Mouse (Mus musculus): ENCODE data around the gene Ell2. TPM values are rescaled to one million over a fixed set of nuclear protein-coding genes. Genes with fewer than 3 reads are reported as not detected.

Ell2 gene
- polyA plus RNA-seq, 1 experiment from 2014 or later = 5.9 TPM

- no peak overlapping the region for H3K4me3 ChIP-seq (ENCODE audit: low read depth, low read length)
- no peaks in the 10 kb centered on the region for H3K27me3 ChIP-seq (ENCODE audit: control insufficient read depth, insufficient read depth, low read length)
- no peak overlapping the region for H3K4me2 ChIP-seq (ENCODE audit: low read depth)
- H3K9ac ChIP-seq (ENCODE audit: low read length) = no peak overlapping the region
- 99% methylated on average over 2 of the region's 2 CpGs for WGBS
- no peak overlapping the region for H3K27ac ChIP-seq (ENCODE audit: low read depth, low read length)
- H3K36me3 ChIP-seq (ENCODE audit: control insufficient read depth, insufficient read depth, low read length) = no peaks in the 10 kb centered on the region
- no peak for DNase-seq (ENCODE audit: low spot score)
- no peaks in the 10 kb centered on the region for H3K9me3 ChIP-seq (ENCODE audit: control insufficient read depth, low read length)
- no peaks in the 10 kb centered on the region for H3K4me1 ChIP-seq (ENCODE audit: control insufficient read depth, insufficient read depth, low read length)
- ATAC-seq (ENCODE audit: insufficient read depth, low FRiP score, low TSS enrichment) = no peak
Measured at GRCm38 (mm10) chr13:75770744-75771143, 64.2 kb downstream of the Ell2 start.

- Histone ChIP-seq H3K27ac (ENCODE audit: low read depth, low read length) (no peak overlapping the region), H3K9me3 (ENCODE audit: control insufficient read depth, low read length) (no peaks in the 10 kb centered on the region), H3K9ac (ENCODE audit: low read length) (no peak overlapping the region), H3K4me3 (ENCODE audit: low read depth, low read length) (no peak overlapping the region), H3K4me2 (ENCODE audit: low read depth) (no peak overlapping the region), H3K4me1 (ENCODE audit: control insufficient read depth, insufficient read depth, low read length) (no peaks in the 10 kb centered on the region), H3K36me3 (ENCODE audit: control insufficient read depth, insufficient read depth, low read length) (no peaks in the 10 kb centered on the region), H3K27me3 (ENCODE audit: control insufficient read depth, insufficient read depth, low read length) (no peaks in the 10 kb centered on the region)
- no peak for DNase-seq (ENCODE audit: low spot score)
- WGBS = 84% methylated on average over 4 of the region's 4 CpGs
- no peak for ATAC-seq (ENCODE audit: insufficient read depth, low FRiP score, low TSS enrichment)
Measured at GRCm38 (mm10) chr13:75771404-75771803, 64.8 kb downstream of the Ell2 start.

DNA sequence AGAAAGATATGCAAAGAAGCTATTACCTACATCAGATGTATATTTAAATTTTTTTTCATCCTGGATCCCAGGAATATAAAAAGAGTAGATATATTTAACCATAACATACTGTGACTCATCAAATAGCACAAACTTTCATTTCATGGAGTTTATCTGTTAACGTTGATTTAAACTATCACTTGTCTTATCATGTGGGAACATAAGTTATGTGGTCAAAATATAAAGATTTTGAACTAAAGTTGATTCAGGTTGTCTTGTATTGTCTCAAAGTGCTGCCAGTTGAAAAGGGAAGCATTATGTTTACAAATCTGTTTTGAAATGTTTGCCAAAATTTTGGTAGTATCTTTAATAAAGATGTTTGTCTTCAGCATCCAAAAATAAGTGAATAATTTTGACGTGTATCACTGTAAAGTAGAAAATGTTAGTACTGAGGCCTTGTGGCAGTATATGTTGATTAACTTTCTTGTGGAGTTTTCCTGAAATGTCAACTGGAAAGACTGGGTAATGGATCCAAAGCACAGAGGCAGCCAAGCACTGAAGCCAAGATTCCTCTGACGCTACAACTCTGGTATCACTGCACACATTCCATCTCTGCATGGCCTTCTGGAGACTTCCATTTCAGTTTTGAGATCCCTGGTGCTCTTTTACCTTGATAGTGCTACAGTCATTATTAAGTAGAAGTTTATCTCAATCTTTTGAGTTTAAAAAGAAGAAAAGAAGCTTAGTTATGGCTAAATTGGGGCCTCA is 65.6 kb downstream of the Ell2 start:
- H3K27me3 ChIP-seq (ENCODE audit: control insufficient read depth, insufficient read depth, low read length) = no peaks in the 10 kb centered on the region
- 89% methylated on average over 3 of the region's 3 CpGs for WGBS
- no peak overlapping the region for H3K4me2 ChIP-seq (ENCODE audit: low read depth)
- no peak overlapping the region for H3K9ac ChIP-seq (ENCODE audit: low read length)
- H3K4me1 ChIP-seq (ENCODE audit: control insufficient read depth, insufficient read depth, low read length) = no peaks in the 10 kb centered on the region
- no peak overlapping the region for H3K27ac ChIP-seq (ENCODE audit: low read depth, low read length)
- no peak overlapping the region for H3K4me3 ChIP-seq (ENCODE audit: low read depth, low read length)
- no peak for ATAC-seq (ENCODE audit: insufficient read depth, low FRiP score, low TSS enrichment)
- no peaks in the 10 kb centered on the region for H3K36me3 ChIP-seq (ENCODE audit: control insufficient read depth, insufficient read depth, low read length)
- no peaks in the 10 kb centered on the region for H3K9me3 ChIP-seq (ENCODE audit: control insufficient read depth, low read length)
- no peak for DNase-seq (ENCODE audit: low spot score)

DNA sequence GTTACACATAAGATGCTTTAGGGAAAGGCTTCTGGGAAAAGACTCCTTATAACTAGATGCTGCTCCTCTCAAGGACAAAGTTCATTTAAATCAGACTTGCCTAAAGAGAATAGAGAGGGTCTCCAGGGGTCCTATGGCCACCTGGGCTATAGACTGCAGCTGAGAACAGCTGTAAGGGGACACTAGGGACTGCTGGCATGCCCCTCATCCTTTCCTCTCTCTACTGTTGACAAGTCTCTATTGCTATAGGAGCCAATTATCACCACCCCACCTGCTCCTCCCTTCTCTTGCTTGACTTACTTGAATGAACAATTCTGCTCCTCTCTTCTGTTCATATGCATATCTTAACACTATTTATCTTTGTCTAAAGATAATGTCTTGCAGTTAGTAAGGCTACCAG is 69.4 kb downstream of the Ell2 start:
- DNase-seq (ENCODE audit: low spot score) (no peak), ATAC-seq (ENCODE audit: insufficient read depth, low FRiP score, low TSS enrichment) (no peak)
- Histone ChIP-seq H3K27ac (ENCODE audit: low read depth, low read length) (no peak overlapping the region), H3K4me2 (ENCODE audit: low read depth) (no peak overlapping the region), H3K4me1 (ENCODE audit: control insufficient read depth, insufficient read depth, low read length) (no peaks in the 10 kb centered on the region), H3K4me3 (ENCODE audit: low read depth, low read length) (no peak overlapping the region), H3K36me3 (ENCODE audit: control insufficient read depth, insufficient read depth, low read length) (no peaks in the 10 kb centered on the region), H3K27me3 (ENCODE audit: control insufficient read depth, insufficient read depth, low read length) (no peaks in the 10 kb centered on the region), H3K9me3 (ENCODE audit: control insufficient read depth, low read length) (no peaks in the 10 kb centered on the region), H3K9ac (ENCODE audit: low read length) (no peak overlapping the region)

- Histone ChIP-seq H3K27ac (ENCODE audit: low read depth, low read length) (no peak overlapping the region), H3K9ac (ENCODE audit: low read length) (no peak overlapping the region), H3K4me2 (ENCODE audit: low read depth) (no peak overlapping the region), H3K27me3 (ENCODE audit: control insufficient read depth, insufficient read depth, low read length) (no peaks in the 10 kb centered on the region), H3K4me1 (ENCODE audit: control insufficient read depth, insufficient read depth, low read length) (no peaks in the 10 kb centered on the region), H3K4me3 (ENCODE audit: low read depth, low read length) (no peak overlapping the region), H3K36me3 (ENCODE audit: control insufficient read depth, insufficient read depth, low read length) (no peaks in the 10 kb centered on the region), H3K9me3 (ENCODE audit: control insufficient read depth, low read length) (no peaks in the 10 kb centered on the region)
- DNase-seq (ENCODE audit: low spot score) = no peak
- ATAC-seq (ENCODE audit: insufficient read depth, low FRiP score, low TSS enrichment) = no peak
- 86% methylated on average over 1 of the region's 1 CpGs for WGBS
Measured at GRCm38 (mm10) chr13:75776692-75777091, 70.1 kb downstream of the Ell2 start.

GRCm38 (mm10) chr13:75778156-75778555 is 71.6 kb downstream of the Ell2 start:
- Histone ChIP-seq H3K36me3 (ENCODE audit: control insufficient read depth, insufficient read depth, low read length) (no peaks in the 10 kb centered on the region), H3K4me3 (ENCODE audit: low read depth, low read length) (no peak overlapping the region), H3K27ac (ENCODE audit: low read depth, low read length) (no peak overlapping the region), H3K9me3 (ENCODE audit: control insufficient read depth, low read length) (no peaks in the 10 kb centered on the region), H3K9ac (ENCODE audit: low read length) (no peak overlapping the region), H3K4me1 (ENCODE audit: control insufficient read depth, insufficient read depth, low read length) (no peaks in the 10 kb centered on the region), H3K27me3 (ENCODE audit: control insufficient read depth, insufficient read depth, low read length) (no peaks in the 10 kb centered on the region), H3K4me2 (ENCODE audit: low read depth) (no peak overlapping the region)
- DNase-seq (ENCODE audit: low spot score) (no peak), ATAC-seq (ENCODE audit: insufficient read depth, low FRiP score, low TSS enrichment) (no peak)
- WGBS = 88% methylated on average over 6 of the region's 6 CpGs

DNA sequence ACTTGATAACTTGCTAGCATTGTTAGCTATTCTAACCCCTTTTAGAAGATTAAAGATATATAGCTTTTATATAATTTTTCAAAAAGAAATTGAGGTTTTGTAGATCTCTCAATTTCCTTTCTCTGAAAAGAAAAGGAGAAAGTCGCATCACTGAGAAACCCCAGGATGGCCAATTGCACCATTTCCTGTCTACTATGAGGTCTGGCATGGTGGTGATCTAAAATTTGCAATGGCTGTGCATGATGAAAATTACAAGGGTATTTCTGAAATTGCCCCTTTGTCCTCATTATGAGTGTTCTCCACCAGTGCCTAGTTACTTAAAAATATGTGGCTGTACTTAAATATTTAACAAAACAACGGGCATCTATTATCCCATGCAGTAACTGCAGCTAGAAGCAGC is 72.6 kb downstream of the Ell2 start:
- ATAC-seq (ENCODE audit: insufficient read depth, low FRiP score, low TSS enrichment) (no peak), DNase-seq (ENCODE audit: low spot score) (no peak)
- Histone ChIP-seq H3K36me3 (ENCODE audit: control insufficient read depth, insufficient read depth, low read length) (no peaks in the 10 kb centered on the region), H3K9me3 (ENCODE audit: control insufficient read depth, low read length) (no peaks in the 10 kb centered on the region), H3K4me2 (ENCODE audit: low read depth) (no peak overlapping the region), H3K9ac (ENCODE audit: low read length) (no peak overlapping the region), H3K4me3 (ENCODE audit: low read depth, low read length) (no peak overlapping the region), H3K27ac (ENCODE audit: low read depth, low read length) (no peak overlapping the region), H3K27me3 (ENCODE audit: control insufficient read depth, insufficient read depth, low read length) (no peaks in the 10 kb centered on the region), H3K4me1 (ENCODE audit: control insufficient read depth, insufficient read depth, low read length) (no peaks in the 10 kb centered on the region)
- WGBS = 94% methylated on average over 2 of the region's 2 CpGs

DNA sequence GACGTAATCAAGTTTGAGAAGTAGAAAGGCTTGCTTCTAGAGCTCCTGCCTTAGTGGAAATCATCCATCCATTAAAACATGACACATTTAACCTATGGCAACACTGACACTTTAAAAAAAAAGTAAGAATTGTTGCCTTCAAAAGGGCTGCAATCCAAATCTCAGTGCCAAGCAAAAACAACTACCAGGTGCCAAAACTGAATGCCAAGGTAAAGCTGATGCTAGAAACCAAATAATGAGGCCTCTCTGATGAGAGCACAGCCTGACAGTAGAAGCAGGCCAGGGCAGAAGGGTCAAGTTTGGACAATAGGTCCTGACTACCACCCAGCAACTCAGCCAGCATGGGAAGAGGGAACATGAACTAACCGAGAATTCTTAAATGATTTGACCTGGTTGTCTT is 73.5 kb downstream of the Ell2 start:
- Histone ChIP-seq H3K4me1 (ENCODE audit: control insufficient read depth, insufficient read depth, low read length) (no peaks in the 10 kb centered on the region), H3K27ac (ENCODE audit: low read depth, low read length) (no peak overlapping the region), H3K9ac (ENCODE audit: low read length) (no peak overlapping the region), H3K27me3 (ENCODE audit: control insufficient read depth, insufficient read depth, low read length) (no peaks in the 10 kb centered on the region), H3K4me2 (ENCODE audit: low read depth) (no peak overlapping the region), H3K36me3 (ENCODE audit: control insufficient read depth, insufficient read depth, low read length) (no peaks in the 10 kb centered on the region), H3K9me3 (ENCODE audit: control insufficient read depth, low read length) (no peaks in the 10 kb centered on the region), H3K4me3 (ENCODE audit: low read depth, low read length) (no peak overlapping the region)
- no peak for ATAC-seq (ENCODE audit: insufficient read depth, low FRiP score, low TSS enrichment)
- WGBS = 84% methylated on average over 2 of the region's 2 CpGs
- DNase-seq (ENCODE audit: low spot score) = no peak

GRCm38 (mm10) chr13:75785726-75786125 is 79.2 kb downstream of the Ell2 start:
- WGBS = 81% methylated on average over 4 of the region's 4 CpGs
- no peaks in the 10 kb centered on the region for H3K9me3 ChIP-seq (ENCODE audit: control insufficient read depth, low read length)

More at GRCm38 (mm10) chr13:75785726-75786125, 79.2 kb downstream of the Ell2 start:
- Histone ChIP-seq H3K4me3 (ENCODE audit: low read depth, low read length) (no peak overlapping the region), H3K36me3 (ENCODE audit: control insufficient read depth, insufficient read depth, low read length) (no peaks in the 10 kb centered on the region), H3K4me1 (ENCODE audit: control insufficient read depth, insufficient read depth, low read length) (no peaks in the 10 kb centered on the region), H3K27me3 (ENCODE audit: control insufficient read depth, insufficient read depth, low read length) (no peaks in the 10 kb centered on the region), H3K9ac (ENCODE audit: low read length) (no peak overlapping the region), H3K4me2 (ENCODE audit: low read depth) (no peak overlapping the region), H3K27ac (ENCODE audit: low read depth, low read length) (no peak overlapping the region)
- ATAC-seq (ENCODE audit: insufficient read depth, low FRiP score, low TSS enrichment) (no peak), DNase-seq (ENCODE audit: low spot score) (no peak)
